Comparison of ENCODE assay signal across 17 mouse cellular contexts in genomic region chr15:97252493-97253034, GRCm38 (mm10). TPM values are rescaled to one million over a fixed set of nuclear protein-coding genes. Genes with fewer than 3 reads are reported as not detected.
A peak's percentile ranks its signal among the peaks of the same experiment; 100 is the strongest.
DNase-seq lines count a peak whose midpoint lies in the region.
"Had no signal": no experiment of that assay in that cellular context is flagged by ENCODE, and none has a peak within 500 bp of the region (broad histone marks: within the 10 kb centered on the region; RNA-seq: fewer than 3 reads in every experiment).

No protein-coding gene starts in this region.

- DNase-seq in 416B (ENCODE audit: low read depth) = peak; percentile 67
- peak; percentile 63 for DNase-seq in CD4-positive, CD25-positive, alpha-beta regulatory T cell, adult 2 months (ENCODE audit: low read depth, low spot score)
- DNase-seq in naive thymus-derived CD4-positive, alpha-beta T cell, adult 2 months (ENCODE audit: low read depth) = peak; percentile 82
- peak; percentile 62 to 63 for DNase-seq in thymus, postnatal 10 days (ENCODE audit: low spot score in 2 of 2)
- DNase-seq in adrenal gland, adult 8-10 months = no peak
- DNase-seq in adrenal gland, adult 2 months = no peak
- no peak for DNase-seq in cerebellum, adult 11-12 months
- no peak for DNase-seq in right cerebral cortex, postnatal 4 days
- DNase-seq: adrenal gland, postnatal 14 days; cerebellum, adult 9-11 months; gastrocnemius, postnatal 36 days; heart, postnatal 4 days; kidney, postnatal 25 days; layer of hippocampus, postnatal 36 days; lung, adult 18-20 months; lung, postnatal 10 days had no signal

RNA-seq across cellular contexts. Expression of gene Amigo2, which starts 5.5 kb away (rescaled TPM):
- total RNA-seq in adrenal gland, adult 8-10 months (2022) = 1 to 10 TPM; 7.2 to 8.3 (median 7.3) TPM
- 10 to 100 TPM in 1 of 2 experiments, 1 to 10 TPM in 1; 7.1 to 11.1 TPM for total RNA-seq in adrenal gland, adult 2 months (2021)
- 0.60 and 0.88 TPM in 2 replicates for polyA plus RNA-seq in adrenal gland, adult 2 months (2012; rRNA removed)
- polyA plus RNA-seq: G1E had no signal

RNA-seq across cellular contexts. Expression of gene Pced1b, which starts 5.7 kb away (rescaled TPM):
- 10 to 100 TPM; 23.1 to 47.0 (median 29.6) TPM for total RNA-seq in adrenal gland, adult 8-10 months (2022)
- 10 to 100 TPM; 17.9 to 25.7 TPM for total RNA-seq in adrenal gland, adult 2 months (2021)
- polyA plus RNA-seq in adrenal gland, adult 2 months (2012; rRNA removed) = 27.5 and 30.1 TPM in 2 replicates

Comparison
In these comparisons a context has a peak if more than half of its experiments do, and no peak if none do; other contexts are left out.
1. DNase-seq: peak in 416B (single experiment), CD4-positive, CD25-positive, alpha-beta regulatory T cell, adult 2 months (single experiment), naive thymus-derived CD4-positive, alpha-beta T cell, adult 2 months (single experiment) and thymus, postnatal 10 days (2 of 2); none in adrenal gland, adult 8-10 months (single experiment), adrenal gland, adult 2 months (single experiment), cerebellum, adult 11-12 months (single experiment) and right cerebral cortex, postnatal 4 days (single experiment).